Mouse (Mus musculus) ES-E14 (cell line): Measurements from ENCODE around the gene Foxd2.

Experiments used
- HCFC1 ChIP-seq: IDR thresholded peaks from 2 replicates; pipeline ENCODE4 v1.6.1; 2012; ENCODE audit warnings: low read length, inconsistent platforms, borderline replicate concordance; ENCODE audit not compliant: insufficient read depth
- ZNF384 ChIP-seq: IDR thresholded peaks from 2 replicates; pipeline ENCODE4 v1.6.1; 2012; ENCODE audit warnings: low read depth, low read length, inconsistent platforms

- TF ChIP-seq HCFC1 (no peak), ZNF384 (no peak)
These were observed 8.4 kb upstream of the Foxd2 start for GRCm38 (mm10) chr4:114917091-114917490.
